Mouse (Mus musculus): ENCODE results near the gene Slc39a11. TPM values are rescaled to one million over a fixed set of nuclear protein-coding genes. Genes with fewer than 3 reads are reported as not detected.
"Not testable (repeated sequence)": the region's sequence is repeated elsewhere in the genome, so short reads cannot be mapped to it uniquely, and the experiment has no call there.

Gene Slc39a11
- polyA plus RNA-seq, 1 experiment from 2014 or later, result 15.1 TPM

GRCm38 (mm10) chr11:113666205-113666604, 16.3 kb upstream of the Slc39a11 start:
- Histone ChIP-seq H3K27ac (ENCODE audit: low read length) (peak overlapping the region; percentile 68; the same call in 1 of the 2 replicates), H3K36me3 (ENCODE audit: insufficient read depth, low read length) (peaks cover 17% of the 10 kb centered on the region; the same call in 1 of the 2 replicates)
- WGBS, result 56% methylated on average over 6 of the region's 6 CpGs

GRCm38 (mm10) chr11:113664279-113664678, 14.4 kb upstream of the Slc39a11 start:
- H3K36me3 ChIP-seq (ENCODE audit: insufficient read depth, low read length), result peaks cover 17% of the 10 kb centered on the region; the same call in 1 of the 2 replicates
- H3K4me2 ChIP-seq (replicated peaks; ENCODE audit: low read depth, low read length), result no peak overlapping the region
- H3K4me3 ChIP-seq (ENCODE audit: low read depth, low read length), result no peak overlapping the region
- TF ChIP-seq CTCF (IDR thresholded peaks at IDR 0.05) (no peak), EP300 (IDR thresholded peaks at IDR 0.05) (no peak)
- DNase-seq (ENCODE audit: low spot score) (no peak), ATAC-seq (no peak)
- no peak overlapping the region for H3K27ac ChIP-seq (ENCODE audit: low read length)
- no peak overlapping the region for H3K9ac ChIP-seq (replicated peaks; ENCODE audit: low read depth)
- 58% methylated on average over 2 of the region's 2 CpGs for WGBS
- peaks cover 7% of the 10 kb centered on the region; the same call in 1 of the 2 replicates for H3K4me1 ChIP-seq (ENCODE audit: insufficient read depth, low read depth, low read length)
- H3K9me3 ChIP-seq (ENCODE audit: low read length), result no peaks in the 10 kb centered on the region
- H3K27me3 ChIP-seq (replicated peaks; ENCODE audit: insufficient read depth, low read length), result no peaks in the 10 kb centered on the region

More at GRCm38 (mm10) chr11:113666205-113666604, 16.3 kb upstream of the Slc39a11 start:
- DNase-seq (ENCODE audit: low spot score) (no peak), ATAC-seq (no peak)
- Histone ChIP-seq H3K4me3 (ENCODE audit: low read depth, low read length) (no peak overlapping the region), H3K4me1 (ENCODE audit: insufficient read depth, low read depth, low read length) (peaks cover 7% of the 10 kb centered on the region; the same call in 1 of the 2 replicates), H3K27me3 (replicated peaks; ENCODE audit: insufficient read depth, low read length) (no peaks in the 10 kb centered on the region), H3K9me3 (ENCODE audit: low read length) (no peaks in the 10 kb centered on the region), H3K4me2 (replicated peaks; ENCODE audit: low read depth, low read length) (no peak overlapping the region), H3K9ac (replicated peaks; ENCODE audit: low read depth) (no peak overlapping the region)
- TF ChIP-seq CTCF (IDR thresholded peaks at IDR 0.05), result no peak
- TF ChIP-seq EP300 (IDR thresholded peaks at IDR 0.05), result no peak

- TF ChIP-seq CTCF (IDR thresholded peaks at IDR 0.05) (no peak), EP300 (IDR thresholded peaks at IDR 0.05) (no peak)
- Histone ChIP-seq H3K27me3 (replicated peaks; ENCODE audit: insufficient read depth, low read length) (no peaks in the 10 kb centered on the region), H3K9me3 (ENCODE audit: low read length) (no peaks in the 10 kb centered on the region), H3K9ac (replicated peaks; ENCODE audit: low read depth) (no peak overlapping the region), H3K27ac (ENCODE audit: low read length) (no peak overlapping the region), H3K36me3 (ENCODE audit: insufficient read depth, low read length) (peaks cover 26% of the 10 kb centered on the region; the same call in 1 of the 2 replicates), H3K4me2 (replicated peaks; ENCODE audit: low read depth, low read length) (no peak overlapping the region), H3K4me3 (ENCODE audit: low read depth, low read length) (no peak overlapping the region), H3K4me1 (ENCODE audit: insufficient read depth, low read depth, low read length) (peaks cover 7% of the 10 kb centered on the region; the same call in 1 of the 2 replicates)
- ATAC-seq (no peak), DNase-seq (ENCODE audit: low spot score) (no peak)
- WGBS, result 89% methylated on average over 18 of the region's 18 CpGs
These were observed 12.0 kb upstream of the Slc39a11 start for GRCm38 (mm10) chr11:113661835-113662351.

GRCm38 (mm10) chr11:113660940-113661339, 11.1 kb upstream of the Slc39a11 start:
- Histone ChIP-seq H3K36me3 (ENCODE audit: insufficient read depth, low read length) (peaks cover 34% of the 10 kb centered on the region), H3K4me2 (replicated peaks; ENCODE audit: low read depth, low read length) (no peak overlapping the region), H3K9me3 (ENCODE audit: low read length) (no peaks in the 10 kb centered on the region), H3K4me3 (ENCODE audit: low read depth, low read length) (no peak overlapping the region), H3K9ac (replicated peaks; ENCODE audit: low read depth) (no peak overlapping the region), H3K27ac (ENCODE audit: low read length) (no peak overlapping the region), H3K4me1 (ENCODE audit: insufficient read depth, low read depth, low read length) (no peaks in the 10 kb centered on the region), H3K27me3 (replicated peaks; ENCODE audit: insufficient read depth, low read length) (no peaks in the 10 kb centered on the region)
- WGBS, result 91% methylated on average over 11 of the region's 11 CpGs
- TF ChIP-seq EP300 (IDR thresholded peaks at IDR 0.05) (no peak), CTCF (IDR thresholded peaks at IDR 0.05) (no peak)
- ATAC-seq, result no peak
- DNase-seq (ENCODE audit: low spot score), result no peak

GRCm38 (mm10) chr11:113660213-113660612, 10.3 kb upstream of the Slc39a11 start:
- not testable (repeated sequence) for H3K4me1 ChIP-seq (ENCODE audit: insufficient read depth, low read depth, low read length); H3K4me3 ChIP-seq (ENCODE audit: low read depth, low read length); H3K27ac ChIP-seq (ENCODE audit: low read length); H3K4me2 ChIP-seq (replicated peaks; ENCODE audit: low read depth, low read length); H3K27me3 ChIP-seq (replicated peaks; ENCODE audit: insufficient read depth, low read length); DNase-seq (ENCODE audit: low spot score); ATAC-seq; H3K9ac ChIP-seq (replicated peaks; ENCODE audit: low read depth); H3K9me3 ChIP-seq (ENCODE audit: low read length)
- H3K36me3 ChIP-seq (ENCODE audit: insufficient read depth, low read length), result peaks cover 40% of the 10 kb centered on the region
- WGBS, result 92% methylated on average over 3 of the region's 3 CpGs
- TF ChIP-seq CTCF (IDR thresholded peaks at IDR 0.05), result 0 out of 2 replicates have a peak, but pooled peaks have one; percentile 31

- DNase-seq (ENCODE audit: low spot score), result no peak
- no peak for ATAC-seq
- Histone ChIP-seq H3K9ac (replicated peaks; ENCODE audit: low read depth) (no peak overlapping the region), H3K4me2 (replicated peaks; ENCODE audit: low read depth, low read length) (no peak overlapping the region), H3K9me3 (ENCODE audit: low read length) (no peaks in the 10 kb centered on the region), H3K36me3 (ENCODE audit: insufficient read depth, low read length) (peaks cover 48% of the 10 kb centered on the region), H3K27ac (ENCODE audit: low read length) (no peak overlapping the region), H3K4me3 (ENCODE audit: low read depth, low read length) (no peak overlapping the region), H3K27me3 (replicated peaks; ENCODE audit: insufficient read depth, low read length) (no peaks in the 10 kb centered on the region), H3K4me1 (ENCODE audit: insufficient read depth, low read depth, low read length) (no peaks in the 10 kb centered on the region)
- TF ChIP-seq EP300 (IDR thresholded peaks at IDR 0.05) (no peak), CTCF (IDR thresholded peaks at IDR 0.05) (no peak)
- 84% methylated on average over 4 of the region's 4 CpGs for WGBS
These were observed 8.9 kb upstream of the Slc39a11 start for GRCm38 (mm10) chr11:113658763-113659162.

All from lung, postnatal 0 days (tissue).